Mouse (Mus musculus): Measurements from ENCODE around the gene Gpsm3. TPM values are rescaled to one million over a fixed set of nuclear protein-coding genes. Genes with fewer than 3 reads are reported as not detected.

The Gpsm3 gene
- polyA plus RNA-seq, 1 experiment: 3.5 TPM

- TF ChIP-seq CTCF (IDR thresholded peaks at IDR 0.05; ENCODE audit: extremely low read depth, insufficient read depth, low read length): no peak
- no peak for TF ChIP-seq POLR2A (IDR thresholded peaks at IDR 0.05; ENCODE audit: extremely low read depth, insufficient read depth, low read length)
- H3K27ac ChIP-seq (ENCODE audit: insufficient read depth, low read length): 0 out of 2 replicates have a peak overlapping the region, but pooled peaks have one; percentile 55
- H3K4me1 ChIP-seq (ENCODE audit: control insufficient read depth, insufficient read depth, low read length): peaks cover 5% of the 10 kb centered on the region; the same call in 1 of the 2 replicates
- peak overlapping the region; percentile 75 for H3K4me3 ChIP-seq (ENCODE audit: insufficient read depth, low read length)
These were observed 36.6 kb downstream of the Gpsm3 start for GRCm38 (mm10) chr17:34626062-34626772.

- TF ChIP-seq POLR2A (IDR thresholded peaks at IDR 0.05; ENCODE audit: extremely low read depth, insufficient read depth, low read length) (no peak), CTCF (IDR thresholded peaks at IDR 0.05; ENCODE audit: extremely low read depth, insufficient read depth, low read length) (peak; percentile 38)
- Histone ChIP-seq H3K27ac (ENCODE audit: insufficient read depth, low read length) (peak overlapping the region; percentile 55), H3K4me1 (ENCODE audit: control insufficient read depth, insufficient read depth, low read length) (peaks cover 5% of the 10 kb centered on the region; the same call in 1 of the 2 replicates), H3K4me3 (ENCODE audit: insufficient read depth, low read length) (peak overlapping the region; percentile 75)
These were observed 37.1 kb downstream of the Gpsm3 start for GRCm38 (mm10) chr17:34626773-34627092.

- TF ChIP-seq CTCF (IDR thresholded peaks at IDR 0.05; ENCODE audit: extremely low read depth, insufficient read depth, low read length) (no peak), POLR2A (IDR thresholded peaks at IDR 0.05; ENCODE audit: extremely low read depth, insufficient read depth, low read length) (peak; percentile 81)
- H3K4me1 ChIP-seq (ENCODE audit: control insufficient read depth, insufficient read depth, low read length): peaks cover 5% of the 10 kb centered on the region; the same call in 1 of the 2 replicates
- H3K27ac ChIP-seq (ENCODE audit: insufficient read depth, low read length): peak overlapping the region; percentile 97
- peak overlapping the region; percentile 75 for H3K4me3 ChIP-seq (ENCODE audit: insufficient read depth, low read length)
These were observed 37.7 kb downstream of the Gpsm3 start for GRCm38 (mm10) chr17:34627093-34627942.

GRCm38 (mm10) chr17:34627943-34628643 lies 38.5 kb downstream of the Gpsm3 start, which contains the start of gene Ppt2:
Ppt2 (minus strand) TSS chr17:34628510.
- H3K4me1 ChIP-seq (ENCODE audit: control insufficient read depth, insufficient read depth, low read length): peaks cover 5% of the 10 kb centered on the region; the same call in 1 of the 2 replicates
- TF ChIP-seq POLR2A (IDR thresholded peaks at IDR 0.05; ENCODE audit: extremely low read depth, insufficient read depth, low read length) (no peak), CTCF (IDR thresholded peaks at IDR 0.05; ENCODE audit: extremely low read depth, insufficient read depth, low read length) (no peak)
- peak within 1 kb of the TSS; percentile 97 for H3K27ac ChIP-seq (ENCODE audit: insufficient read depth, low read length)
- H3K4me3 ChIP-seq (ENCODE audit: insufficient read depth, low read length): peak within 1 kb of the TSS; percentile 75

GRCm38 (mm10) chr17:34628644-34628967 lies 39.0 kb downstream of the Gpsm3 start:
- peak overlapping the region; percentile 75 for H3K4me3 ChIP-seq (ENCODE audit: insufficient read depth, low read length)
- H3K4me1 ChIP-seq (ENCODE audit: control insufficient read depth, insufficient read depth, low read length): peaks cover 5% of the 10 kb centered on the region; the same call in 1 of the 2 replicates
- peak overlapping the region; percentile 97; the same call in 1 of the 2 replicates for H3K27ac ChIP-seq (ENCODE audit: insufficient read depth, low read length)
- TF ChIP-seq POLR2A (IDR thresholded peaks at IDR 0.05; ENCODE audit: extremely low read depth, insufficient read depth, low read length) (no peak), CTCF (IDR thresholded peaks at IDR 0.05; ENCODE audit: extremely low read depth, insufficient read depth, low read length) (no peak)

GRCm38 (mm10) chr17:34629221-34629751 lies 39.7 kb downstream of the Gpsm3 start, which contains the start of gene Prrt1:
Prrt1 (plus strand) TSS chr17:34629533.
- peaks cover 5% of the 10 kb centered on the region; the same call in 1 of the 2 replicates for H3K4me1 ChIP-seq (ENCODE audit: control insufficient read depth, insufficient read depth, low read length)
- peak within 1 kb of the TSS; percentile 97 for H3K27ac ChIP-seq (ENCODE audit: insufficient read depth, low read length)
- no peak for TF ChIP-seq CTCF (IDR thresholded peaks at IDR 0.05; ENCODE audit: extremely low read depth, insufficient read depth, low read length)
- peak; percentile 70 for TF ChIP-seq POLR2A (IDR thresholded peaks at IDR 0.05; ENCODE audit: extremely low read depth, insufficient read depth, low read length)
- peak within 1 kb of the TSS; percentile 75 for H3K4me3 ChIP-seq (ENCODE audit: insufficient read depth, low read length)

- TF ChIP-seq CTCF (IDR thresholded peaks at IDR 0.05; ENCODE audit: extremely low read depth, insufficient read depth, low read length) (no peak), POLR2A (IDR thresholded peaks at IDR 0.05; ENCODE audit: extremely low read depth, insufficient read depth, low read length) (no peak)
- peak overlapping the region; percentile 75 for H3K4me3 ChIP-seq (ENCODE audit: insufficient read depth, low read length)
- H3K4me1 ChIP-seq (ENCODE audit: control insufficient read depth, insufficient read depth, low read length): peaks cover 5% of the 10 kb centered on the region; the same call in 1 of the 2 replicates
- peak overlapping the region; percentile 62 for H3K27ac ChIP-seq (ENCODE audit: insufficient read depth, low read length)
These were observed 40.4 kb downstream of the Gpsm3 start for GRCm38 (mm10) chr17:34629796-34630603.

GRCm38 (mm10) chr17:34630761-34631301 lies 41.2 kb downstream of the Gpsm3 start:
- H3K4me3 ChIP-seq (ENCODE audit: insufficient read depth, low read length): peak overlapping the region; percentile 75
- peaks cover 5% of the 10 kb centered on the region; the same call in 1 of the 2 replicates for H3K4me1 ChIP-seq (ENCODE audit: control insufficient read depth, insufficient read depth, low read length)
- TF ChIP-seq POLR2A (IDR thresholded peaks at IDR 0.05; ENCODE audit: extremely low read depth, insufficient read depth, low read length): no peak
- no peak for TF ChIP-seq CTCF (IDR thresholded peaks at IDR 0.05; ENCODE audit: extremely low read depth, insufficient read depth, low read length)
- peak overlapping the region; percentile 94 for H3K27ac ChIP-seq (ENCODE audit: insufficient read depth, low read length)

Measured in cortical plate, adult 2 months (tissue).